Mouse (Mus musculus) forebrain, postnatal 0 days (tissue): ENCODE measurements at regions not wholly inside any gene's neighbourhood (a gene's known extent, or its start where the extent isn't known, plus 50 kb on each side); places are given as distances from the start of the nearest gene placed in this dataset.

Experiments
- ATAC-seq: fragments of 200-750 bp; cut with Nextera tagmentation; 2 replicates; pipeline ENCODE4 v1.8.0; 2017; ENCODE audit warnings: mild to moderate bottlenecking, moderate library complexity
- DNase-seq: peaks from one replicate; pipeline ENCODE4 v3.0.0-alpha.2; 2015
- H3K27ac ChIP-seq: fragments of 300-500 bp; sonication (generic); 2 replicates; pipeline ENCODE4 v1.5.1; 2014; ENCODE audit warnings: low read depth, mild to moderate bottlenecking, antibody characterized with exemption, low read length, moderate library complexity, mixed read lengths
- H3K27me3 ChIP-seq: fragments of 300-500 bp; sonication (generic); 2 replicates; pipeline ENCODE4 v1.6.1; 2014; ENCODE audit warnings: mild to moderate bottlenecking, low read length, mixed read lengths; ENCODE audit not compliant: insufficient read depth
- H3K36me3 ChIP-seq: fragments of 300-500 bp; sonication (generic); 2 replicates; pipeline ENCODE4 v1.6.1; 2014; ENCODE audit warnings: mild to moderate bottlenecking, moderate library complexity; ENCODE audit not compliant: insufficient read depth
- H3K4me1 ChIP-seq: fragments of 300-500 bp; sonication (generic); 2 replicates; pipeline ENCODE4 v1.6.1; 2014; ENCODE audit warnings: antibody characterized with exemption; ENCODE audit not compliant: insufficient read depth
- H3K4me2 ChIP-seq: fragments of 300-500 bp; sonication (generic); 2 replicates; pipeline ENCODE4 v1.6.1; 2014; ENCODE audit warnings: low read depth, mild to moderate bottlenecking, moderate library complexity
- H3K4me3 ChIP-seq: fragments of 300-500 bp; sonication (generic); 2 replicates; pipeline ENCODE4 v1.5.1; 2014; ENCODE audit warnings: low read depth, low read length, mixed read lengths
- H3K9ac ChIP-seq: fragments of 300-500 bp; sonication (generic); 2 replicates; pipeline ENCODE4 v1.6.1; 2014; ENCODE audit warnings: mild to moderate bottlenecking
- H3K9me3 ChIP-seq: fragments of 300-500 bp; sonication (generic); 2 replicates; pipeline ENCODE4 v1.6.1; 2016; ENCODE audit warnings: low read length
- CTCF ChIP-seq: sonication (generic); IDR thresholded peaks from 2 replicates; pipeline ENCODE4 v1.5.1; 2016; ENCODE audit warnings: antibody characterized with exemption, control low read depth, low read depth
- WGBS: fragments of 180-500 bp; shearing (Covaris S2); extraction: QIAGEN DNeasy Blood & Tissue Kit; methylation state at CpG from one replicate; pipeline ENCODE4 v1.1.7; 2014; 5-methylcytosine and 5-hydroxymethylcytosine counted together

GRCm38 (mm10) chr1:146360124-146360523, 134.4 kb upstream of the Brinp3 start:
- no peak overlapping the region for H3K27ac ChIP-seq
- no peak overlapping the region for H3K9ac ChIP-seq
- DNase-seq (no peak), ATAC-seq (no peak)
- no peak overlapping the region for H3K4me3 ChIP-seq
- no peaks in the 10 kb centered on the region for H3K36me3 ChIP-seq
- H3K4me1 ChIP-seq, result no peaks in the 10 kb centered on the region
- H3K9me3 ChIP-seq, result no peaks in the 10 kb centered on the region
- no peaks in the 10 kb centered on the region for H3K27me3 ChIP-seq
- H3K4me2 ChIP-seq, result no peak overlapping the region
- no peak for TF ChIP-seq CTCF

GRCm38 (mm10) chr1:146363777-146364176, 130.8 kb upstream of the Brinp3 start:
- no peaks in the 10 kb centered on the region for H3K9me3 ChIP-seq
- H3K4me1 ChIP-seq, result no peaks in the 10 kb centered on the region
- ATAC-seq (no peak), DNase-seq (no peak)
- H3K9ac ChIP-seq, result no peak overlapping the region
- no peaks in the 10 kb centered on the region for H3K36me3 ChIP-seq
- H3K27ac ChIP-seq, result no peak overlapping the region
- H3K4me2 ChIP-seq, result no peak overlapping the region
- 90% methylated on average over 2 of the region's 2 CpGs for WGBS
- no peaks in the 10 kb centered on the region for H3K27me3 ChIP-seq
- H3K4me3 ChIP-seq, result no peak overlapping the region
- TF ChIP-seq CTCF, result no peak
